Mouse (Mus musculus): ENCODE measurements around the gene Myog.

DNA sequence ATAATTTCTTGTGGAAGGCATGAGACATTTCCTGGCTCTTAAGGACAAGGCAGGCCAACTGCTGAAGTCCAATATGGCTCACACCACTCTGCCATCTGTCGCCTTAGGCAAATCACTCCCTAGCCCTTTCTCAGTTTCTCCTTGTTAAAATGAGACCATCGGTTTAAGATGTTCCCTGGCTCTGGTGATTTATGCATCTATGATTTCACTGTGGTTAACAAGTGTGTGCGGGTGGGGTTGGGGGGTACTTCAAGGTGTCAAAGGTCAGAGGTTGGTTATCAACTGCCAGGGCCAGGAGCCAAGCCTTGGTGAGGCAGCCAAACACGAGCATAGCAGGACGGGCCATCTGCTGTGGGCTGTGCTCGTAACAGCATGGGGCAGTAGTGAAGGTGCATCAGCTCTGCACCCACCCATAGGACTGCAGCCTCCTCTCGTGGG lies 15.3 kb upstream of the Myog start:
- TF ChIP-seq CTCF (IDR thresholded peaks at IDR 0.05; ENCODE audit: control insufficient read depth, insufficient read depth, insufficient replicate concordance, low read depth, low read length) (no peak), POLR2A (IDR thresholded peaks at IDR 0.05; ENCODE audit: control insufficient read depth, low read depth, low read length) (no peak)
